Mouse (Mus musculus): Measurements from ENCODE around the gene Gpr55. TPM values are rescaled to one million over a fixed set of nuclear protein-coding genes. Genes with fewer than 3 reads are reported as not detected.

The Gpr55 gene
- polyA plus RNA-seq, 1 experiment from 2014 or later = 0.14 TPM

- no peak overlapping the region for H3K9ac ChIP-seq (replicated peaks; ENCODE audit: low read length)
- peaks cover 41% of the 10 kb centered on the region for H3K36me3 ChIP-seq (ENCODE audit: insufficient read depth, low read length)
- peaks cover 52% of the 10 kb centered on the region for H3K4me1 ChIP-seq (ENCODE audit: insufficient read depth, low read length)
- H3K4me2 ChIP-seq (replicated peaks; ENCODE audit: low read depth, low read length) = no peak overlapping the region
- H3K27ac ChIP-seq (ENCODE audit: low read length) = peak overlapping the region; percentile 61
- no peak overlapping the region for H3K4me3 ChIP-seq (ENCODE audit: low read length)
- H3K9me3 ChIP-seq (ENCODE audit: low read length) = no peaks in the 10 kb centered on the region
- 12% methylated on average over 6 of the region's 7 CpGs for WGBS
- ATAC-seq (ENCODE audit: low FRiP score, low TSS enrichment) = 0 out of 2 replicates have a peak, but pooled peaks have one; percentile 43
- no peaks in the 10 kb centered on the region for H3K27me3 ChIP-seq (ENCODE audit: insufficient read depth, low read length)
These were observed 58.7 kb downstream of the Gpr55 start for GRCm38 (mm10) chr1:85902108-85902561.

GRCm38 (mm10) chr1:85901516-85902107, 59.2 kb downstream of the Gpr55 start:
- no peaks in the 10 kb centered on the region for H3K27me3 ChIP-seq (ENCODE audit: insufficient read depth, low read length)
- peak overlapping the region; percentile 61 for H3K27ac ChIP-seq (ENCODE audit: low read length)
- no peaks in the 10 kb centered on the region for H3K9me3 ChIP-seq (ENCODE audit: low read length)
- H3K36me3 ChIP-seq (ENCODE audit: insufficient read depth, low read length) = peaks cover 37% of the 10 kb centered on the region
- whole genome bisulfite sequencing = 42% methylated on average over 3 of the region's 3 CpGs
- ATAC-seq (ENCODE audit: low FRiP score, low TSS enrichment) = peak; percentile 32
- no peak overlapping the region for H3K4me2 ChIP-seq (replicated peaks; ENCODE audit: low read depth, low read length)
- no peak overlapping the region for H3K9ac ChIP-seq (replicated peaks; ENCODE audit: low read length)
- H3K4me1 ChIP-seq (ENCODE audit: insufficient read depth, low read length) = peaks cover 57% of the 10 kb centered on the region
- H3K4me3 ChIP-seq (ENCODE audit: low read length) = no peak overlapping the region

DNA sequence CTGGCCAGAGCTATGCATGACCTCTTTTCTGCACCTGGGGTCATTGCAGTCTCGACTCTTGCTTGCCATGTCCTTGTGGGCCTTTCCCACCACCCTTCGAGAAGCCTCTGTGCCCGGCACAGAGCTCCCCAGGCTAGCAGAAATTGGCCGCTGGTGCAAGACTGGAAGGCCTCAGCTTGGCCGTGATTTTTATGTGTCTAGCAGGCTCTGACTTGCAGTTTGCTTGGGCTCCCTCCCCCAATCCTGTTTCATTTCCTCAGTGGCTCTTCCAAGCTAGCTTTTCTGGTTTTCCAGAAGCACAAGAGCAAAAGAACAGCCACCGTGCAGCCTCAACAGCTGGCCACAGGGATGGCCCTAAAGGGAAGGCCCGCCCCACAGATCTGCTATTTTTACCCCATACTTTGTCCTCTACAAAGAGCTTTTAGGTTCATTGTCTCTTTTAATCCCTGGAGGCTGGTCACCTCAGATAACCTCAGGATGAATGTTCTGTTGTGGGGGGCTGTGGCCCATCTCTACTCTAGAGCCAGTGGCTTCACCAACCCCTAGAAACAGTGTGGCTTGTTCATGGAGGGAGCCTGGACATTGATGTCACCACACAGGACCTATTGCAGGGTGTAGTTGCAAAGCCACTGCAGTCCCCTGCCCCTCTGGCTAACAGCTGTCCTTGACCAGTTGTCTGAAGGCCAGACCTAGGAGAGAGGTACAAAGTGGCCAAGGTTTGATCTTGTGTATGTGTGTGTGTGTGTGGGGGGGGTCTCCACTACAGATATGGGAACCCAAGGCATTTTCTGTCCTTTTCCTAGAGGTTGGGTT, 60.1 kb downstream of the Gpr55 start:
- no peak overlapping the region for H3K4me3 ChIP-seq (ENCODE audit: low read length)
- H3K4me1 ChIP-seq (ENCODE audit: insufficient read depth, low read length) = peaks cover 66% of the 10 kb centered on the region
- 38% methylated on average over 7 of the region's 7 CpGs for WGBS

GRCm38 (mm10) chr1:85899388-85899761, 61.4 kb downstream of the Gpr55 start:
- H3K36me3 ChIP-seq (ENCODE audit: insufficient read depth, low read length) = peaks cover 15% of the 10 kb centered on the region
- H3K4me3 ChIP-seq (ENCODE audit: low read length) = no peak overlapping the region
- no peaks in the 10 kb centered on the region for H3K27me3 ChIP-seq (ENCODE audit: insufficient read depth, low read length)
- H3K27ac ChIP-seq (ENCODE audit: low read length) = no peak overlapping the region; the same call in 1 of the 2 replicates
- H3K4me2 ChIP-seq (replicated peaks; ENCODE audit: low read depth, low read length) = no peak overlapping the region
- H3K4me1 ChIP-seq (ENCODE audit: insufficient read depth, low read length) = peaks cover 69% of the 10 kb centered on the region
- no peaks in the 10 kb centered on the region for H3K9me3 ChIP-seq (ENCODE audit: low read length)
- ATAC-seq (ENCODE audit: low FRiP score, low TSS enrichment) = no peak
- no peak overlapping the region for H3K9ac ChIP-seq (replicated peaks; ENCODE audit: low read length)

More for the DNA sequence above, 60.1 kb downstream of the Gpr55 start:
- Histone ChIP-seq H3K27me3 (ENCODE audit: insufficient read depth, low read length) (no peaks in the 10 kb centered on the region), H3K4me2 (replicated peaks; ENCODE audit: low read depth, low read length) (no peak overlapping the region), H3K36me3 (ENCODE audit: insufficient read depth, low read length) (peaks cover 28% of the 10 kb centered on the region), H3K27ac (ENCODE audit: low read length) (peak overlapping the region; percentile 57), H3K9ac (replicated peaks; ENCODE audit: low read length) (no peak overlapping the region), H3K9me3 (ENCODE audit: low read length) (no peaks in the 10 kb centered on the region)
- ATAC-seq (ENCODE audit: low FRiP score, low TSS enrichment) = no peak

- WGBS = 44% methylated on average over 12 of the region's 12 CpGs
- Histone ChIP-seq H3K9ac (replicated peaks; ENCODE audit: low read length) (peak overlapping the region; percentile 32; the same call in 1 of the 2 replicates), H3K9me3 (ENCODE audit: low read length) (no peaks in the 10 kb centered on the region), H3K4me1 (ENCODE audit: insufficient read depth, low read length) (peaks cover 71% of the 10 kb centered on the region), H3K27me3 (ENCODE audit: insufficient read depth, low read length) (no peaks in the 10 kb centered on the region), H3K4me2 (replicated peaks; ENCODE audit: low read depth, low read length) (no peak overlapping the region), H3K27ac (ENCODE audit: low read length) (no peak overlapping the region; the same call in 1 of the 2 replicates), H3K36me3 (ENCODE audit: insufficient read depth, low read length) (peaks cover 11% of the 10 kb centered on the region), H3K4me3 (ENCODE audit: low read length) (no peak overlapping the region)
- no peak for ATAC-seq (ENCODE audit: low FRiP score, low TSS enrichment)
These were observed 61.9 kb downstream of the Gpr55 start for GRCm38 (mm10) chr1:85898761-85899387.

DNA sequence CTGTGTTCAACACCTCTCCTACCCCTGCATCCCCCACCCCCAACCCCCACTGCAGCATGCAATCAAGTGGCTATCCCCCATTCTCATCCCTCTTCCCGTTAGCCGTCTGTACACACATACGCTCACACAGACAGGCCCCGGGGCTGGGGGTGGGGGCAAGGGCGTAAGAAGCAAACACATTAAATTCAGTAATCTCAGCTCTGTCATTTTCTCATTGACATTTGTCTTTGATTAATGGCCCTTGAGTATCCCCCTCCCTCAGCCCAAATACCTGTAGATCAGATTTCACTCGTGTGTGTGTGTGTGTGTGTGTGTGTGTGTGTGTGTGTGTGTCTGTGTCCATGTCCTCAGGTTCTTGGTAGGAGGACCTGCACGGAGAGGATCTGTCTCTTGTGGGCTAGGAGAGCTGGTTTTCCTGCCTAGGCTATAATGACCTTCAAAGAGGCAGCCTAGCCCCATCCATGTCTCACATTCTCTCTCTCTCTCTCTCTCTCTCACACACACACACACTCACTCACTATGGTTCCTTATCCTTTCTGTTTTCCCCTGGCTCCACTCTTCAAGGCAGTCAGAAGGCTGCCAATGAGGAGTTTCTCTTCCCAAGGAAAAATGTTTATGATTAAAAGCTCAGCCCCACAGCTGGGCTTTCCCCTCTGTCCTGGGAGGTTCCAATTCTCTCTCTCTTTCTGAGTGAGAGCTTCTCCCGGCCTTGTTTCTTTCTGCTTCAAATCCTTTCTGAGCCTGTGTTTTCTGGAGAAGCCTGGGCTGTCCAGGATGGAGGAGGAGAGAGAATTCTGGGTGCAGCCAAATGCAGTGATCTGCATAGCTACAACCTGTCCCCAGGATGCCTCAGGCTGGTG, 62.7 kb downstream of the Gpr55 start:
- H3K27me3 ChIP-seq (ENCODE audit: insufficient read depth, low read length) = no peaks in the 10 kb centered on the region
- H3K9me3 ChIP-seq (ENCODE audit: low read length) = no peaks in the 10 kb centered on the region
- peaks cover 4% of the 10 kb centered on the region for H3K36me3 ChIP-seq (ENCODE audit: insufficient read depth, low read length)
- H3K4me2 ChIP-seq (replicated peaks; ENCODE audit: low read depth, low read length) = peak overlapping the region; percentile 19; the same call in 1 of the 2 replicates
- no peak overlapping the region for H3K4me3 ChIP-seq (ENCODE audit: low read length)
- no peak for ATAC-seq (ENCODE audit: low FRiP score, low TSS enrichment)
- peak overlapping the region; percentile 32; the same call in 1 of the 2 replicates for H3K9ac ChIP-seq (replicated peaks; ENCODE audit: low read length)
- WGBS = 26% methylated on average over 8 of the region's 8 CpGs
- H3K27ac ChIP-seq (ENCODE audit: low read length) = peak overlapping the region; percentile 11; the same call in 1 of the 2 replicates
- peaks cover 71% of the 10 kb centered on the region for H3K4me1 ChIP-seq (ENCODE audit: insufficient read depth, low read length)

DNA sequence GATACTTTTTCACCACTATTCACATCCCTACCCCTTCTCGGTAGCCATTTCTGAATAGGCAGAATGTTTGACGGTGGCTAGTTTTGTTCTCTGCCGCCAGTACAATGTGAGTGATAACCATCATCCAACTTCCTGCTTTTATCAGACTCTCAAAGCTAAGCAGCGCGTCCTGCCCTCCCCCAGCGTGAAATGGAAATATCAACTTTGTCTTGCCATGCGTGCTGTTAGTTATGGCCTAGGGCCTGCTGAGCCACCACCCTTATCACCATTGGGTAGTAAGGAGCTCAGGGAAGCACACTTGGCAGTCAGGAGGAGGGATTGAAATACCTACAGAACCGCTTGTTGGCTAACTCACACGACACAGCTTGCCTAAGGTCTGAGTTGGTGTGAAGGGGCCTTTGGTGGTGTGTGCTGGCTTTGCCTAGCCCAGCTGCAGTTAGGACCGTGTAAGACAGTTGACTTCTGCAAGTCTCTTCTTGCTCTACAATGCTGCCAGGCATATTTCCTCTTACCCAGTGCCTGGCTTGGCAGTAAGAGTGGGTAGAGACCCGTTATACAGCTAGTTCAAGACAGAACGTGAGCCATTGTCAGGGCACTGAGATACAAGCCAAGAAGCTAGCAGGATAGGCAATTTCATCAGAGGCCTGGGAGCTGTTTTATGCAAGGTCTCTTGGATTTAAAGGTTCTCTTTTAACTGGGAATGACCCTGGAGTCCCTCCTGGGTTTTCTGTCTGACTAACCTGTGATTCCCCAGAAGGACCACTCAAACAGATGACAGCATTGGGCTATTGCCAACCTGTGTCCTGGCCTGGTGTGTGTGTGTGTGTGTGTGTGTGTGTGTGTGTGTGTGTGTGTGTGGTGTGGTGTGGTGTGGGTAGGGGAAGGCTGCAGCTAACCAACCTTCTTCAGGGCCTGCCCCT, 63.8 kb downstream of the Gpr55 start:
- Histone ChIP-seq H3K9me3 (ENCODE audit: low read length) (no peaks in the 10 kb centered on the region), H3K27me3 (ENCODE audit: insufficient read depth, low read length) (no peaks in the 10 kb centered on the region), H3K4me1 (ENCODE audit: insufficient read depth, low read length) (peaks cover 66% of the 10 kb centered on the region), H3K4me2 (replicated peaks; ENCODE audit: low read depth, low read length) (peak overlapping the region; percentile 82), H3K9ac (replicated peaks; ENCODE audit: low read length) (peak overlapping the region; percentile 1; the same call in 1 of the 2 replicates), H3K36me3 (ENCODE audit: insufficient read depth, low read length) (no peaks in the 10 kb centered on the region), H3K27ac (ENCODE audit: low read length) (peak overlapping the region; percentile 35; the same call in 1 of the 2 replicates), H3K4me3 (ENCODE audit: low read length) (no peak overlapping the region)
- ATAC-seq (ENCODE audit: low FRiP score, low TSS enrichment) = no peak
- WGBS = 59% methylated on average over 12 of the region's 12 CpGs

DNA sequence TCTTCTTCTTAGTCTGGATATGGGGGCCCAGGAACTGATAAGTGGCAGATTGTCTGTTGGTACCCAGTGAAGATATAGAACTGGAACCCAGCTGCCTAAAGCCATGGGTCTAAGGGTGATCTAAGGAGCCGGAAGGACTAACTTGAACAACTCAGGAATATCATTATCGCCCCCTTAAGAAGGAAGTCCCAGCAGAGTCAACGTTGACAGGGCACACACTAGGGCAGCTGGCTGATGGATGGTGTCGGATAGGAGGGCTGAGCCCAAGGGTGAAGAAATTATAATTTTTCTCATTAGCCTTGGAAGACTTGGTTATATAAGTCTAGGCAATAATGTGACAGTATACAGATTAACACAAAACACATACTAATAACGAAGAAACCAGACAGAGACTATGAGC, 64.7 kb downstream of the Gpr55 start:
- WGBS = 76% methylated on average over 5 of the region's 5 CpGs
- ATAC-seq (ENCODE audit: low FRiP score, low TSS enrichment) = no peak
- H3K4me2 ChIP-seq (replicated peaks; ENCODE audit: low read depth, low read length) = peak overlapping the region; percentile 82
- H3K27ac ChIP-seq (ENCODE audit: low read length) = no peak overlapping the region; the same call in 1 of the 2 replicates
- H3K9me3 ChIP-seq (ENCODE audit: low read length) = no peaks in the 10 kb centered on the region
- peak overlapping the region; percentile 83 for H3K9ac ChIP-seq (replicated peaks; ENCODE audit: low read length)
- peaks cover 57% of the 10 kb centered on the region for H3K4me1 ChIP-seq (ENCODE audit: insufficient read depth, low read length)
- no peaks in the 10 kb centered on the region for H3K36me3 ChIP-seq (ENCODE audit: insufficient read depth, low read length)
- no peaks in the 10 kb centered on the region for H3K27me3 ChIP-seq (ENCODE audit: insufficient read depth, low read length)
- peak overlapping the region; percentile 83 for H3K4me3 ChIP-seq (ENCODE audit: low read length)
